Mouse (Mus musculus) stomach, adult 2 months (tissue): ENCODE data around the gene Ergic1. TPM values are rescaled to one million over a fixed set of nuclear protein-coding genes. Genes with fewer than 3 reads are reported as not detected.

Experiments used
- polyA plus RNA-seq: library from polyadenylated mRNA; depleted of rRNA; stranded (reverse); fragments of >200 nt; gene quantifications from 2 replicates; pipeline ENCODE4 v1.2.3, GENCODE M21; 2012; rRNA removed

The Ergic1 gene
- 66.1 and 80.0 TPM in 2 replicates for polyA plus RNA-seq

GRCm38 (mm10) chr17:26561290-26561640, at the start of gene Ergic1:
Gene Ergic1, plus strand, starts transcription at chr17:26561489.

GRCm38 (mm10) chr17:26561651-26562181, 427 bp downstream of the Ergic1 start, which contains the start of gene Dusp1:
Gene Dusp1, minus strand, starts transcription at chr17:26562128.

GRCm38 (mm10) chr17:26662978-26663683, 101.8 kb downstream of the Ergic1 start, which contains the start of gene Atp6v0e:
Gene Atp6v0e, plus strand, starts transcription at chr17:26663231.

Other genes starting within 250 kb of the Ergic1 start
- gene Neurl1b, start 146.7 kb upstream of the Ergic1 start, polyA plus RNA-seq = 6.8 and 17.5 TPM in 2 replicates
- gene Dusp1, start 639 bp downstream of the Ergic1 start, polyA plus RNA-seq = 23.9 and 44.9 TPM in 2 replicates
- 111 and 120 TPM in 2 replicates for gene Atp6v0e, start 101.7 kb downstream of the Ergic1 start, polyA plus RNA-seq
- gene Crebrf, start 154.2 kb downstream of the Ergic1 start, polyA plus RNA-seq = 0.52 and 0.53 TPM in 2 replicates
- 7.5 and 9.8 TPM in 2 replicates for gene Bnip1, start 219.6 kb downstream of the Ergic1 start, polyA plus RNA-seq